Mouse (Mus musculus) gastrocnemius, adult 8-10 months (tissue): ENCODE data around the gene Gpr6. TPM values are rescaled to one million over a fixed set of nuclear protein-coding genes. Genes with fewer than 3 reads are reported as not detected.

Source experiments
- total RNA-seq, 4 experiments: library from RNA; stranded (reverse); gene quantifications; 2 replicates each; pipeline ENCODE4 v1.2.4; 2022

The Gpr6 gene
- total RNA-seq, 4 experiments from 2014 or later = not detected

Other genes with a start within 250 kb of the Gpr6 start
- 1 to 10 TPM; 4.7 to 6.7 (median 5.2) TPM for gene Cdc40, start 189.0 kb downstream of the Gpr6 start, total RNA-seq
- gene Wasf1, start 188.8 kb downstream of the Gpr6 start, total RNA-seq = under 1 TPM; 0.19 to 0.31 (median 0.23) TPM
- gene Fig4, start 231.0 kb upstream of the Gpr6 start, total RNA-seq = 1 to 10 TPM; 6.8 to 7.8 (median 7.0) TPM
- not detected for gene Ak9, start 231.7 kb upstream of the Gpr6 start, total RNA-seq